Mouse (Mus musculus) midbrain, embryonic 12.5 days (tissue): ENCODE data around the gene Olfr1423. TPM values are rescaled to one million over a fixed set of nuclear protein-coding genes. Genes with fewer than 3 reads are reported as not detected.
"Not testable (repeated sequence)": the region's sequence is repeated elsewhere in the genome, so short reads cannot be mapped to it uniquely, and the experiment has no call there.

ENCODE experiments used
- ATAC-seq: fragments of 200-750 bp; cut with Nextera tagmentation; 2 replicates; pipeline ENCODE4 v1.8.0; 2017; ENCODE audit warnings: low read depth, moderate TSS enrichment, moderate library complexity; ENCODE audit not compliant: low FRiP score
- H3K27ac ChIP-seq: fragments of 300-500 bp; sonication (generic); replicated peaks from 2 replicates; pipeline ENCODE4 v1.5.1; 2016; ENCODE audit warnings: mild to moderate bottlenecking
- H3K27me3 ChIP-seq: fragments of 300-500 bp; sonication (generic); 2 replicates; pipeline ENCODE4 v1.6.1; 2016; ENCODE audit warnings: mild to moderate bottlenecking
- H3K36me3 ChIP-seq: fragments of 300-500 bp; sonication (generic); 2 replicates; pipeline ENCODE4 v1.6.1; 2016
- H3K4me1 ChIP-seq: fragments of 300-500 bp; sonication (generic); 2 replicates; pipeline ENCODE4 v1.6.1; 2016
- H3K4me2 ChIP-seq: fragments of 300-500 bp; sonication (generic); replicated peaks from 2 replicates; pipeline ENCODE4 v1.6.1; 2016; ENCODE audit warnings: mild to moderate bottlenecking, moderate library complexity
- H3K4me3 ChIP-seq: fragments of 300-500 bp; sonication (generic); 2 replicates; pipeline ENCODE4 v1.5.1; 2016; ENCODE audit warnings: mild to moderate bottlenecking
- H3K9ac ChIP-seq: fragments of 300-500 bp; sonication (generic); replicated peaks from 2 replicates; pipeline ENCODE4 v1.6.1; 2016; ENCODE audit warnings: mild to moderate bottlenecking, moderate library complexity
- H3K9me3 ChIP-seq: fragments of 300-500 bp; sonication (generic); 2 replicates; pipeline ENCODE4 v1.6.1; 2016; ENCODE audit warnings: mild to moderate bottlenecking
- WGBS: fragments of 180-500 bp; shearing (Covaris S2); methylation state at CpG from one replicate; pipeline ENCODE4 v1.1.7; 2016; 5-methylcytosine and 5-hydroxymethylcytosine counted together
- polyA plus RNA-seq: library from polyadenylated mRNA; unstranded; fragments of >200 nt; fragmentation: Nextera tagmentation; extraction: Ambion mirVana; gene quantifications from 2 replicates; pipeline ENCODE4 v1.2.1, GENCODE M21; 2016

Gene Olfr1423
- polyA plus RNA-seq, 1 experiment from 2014 or later: 0.04 TPM

DNA sequence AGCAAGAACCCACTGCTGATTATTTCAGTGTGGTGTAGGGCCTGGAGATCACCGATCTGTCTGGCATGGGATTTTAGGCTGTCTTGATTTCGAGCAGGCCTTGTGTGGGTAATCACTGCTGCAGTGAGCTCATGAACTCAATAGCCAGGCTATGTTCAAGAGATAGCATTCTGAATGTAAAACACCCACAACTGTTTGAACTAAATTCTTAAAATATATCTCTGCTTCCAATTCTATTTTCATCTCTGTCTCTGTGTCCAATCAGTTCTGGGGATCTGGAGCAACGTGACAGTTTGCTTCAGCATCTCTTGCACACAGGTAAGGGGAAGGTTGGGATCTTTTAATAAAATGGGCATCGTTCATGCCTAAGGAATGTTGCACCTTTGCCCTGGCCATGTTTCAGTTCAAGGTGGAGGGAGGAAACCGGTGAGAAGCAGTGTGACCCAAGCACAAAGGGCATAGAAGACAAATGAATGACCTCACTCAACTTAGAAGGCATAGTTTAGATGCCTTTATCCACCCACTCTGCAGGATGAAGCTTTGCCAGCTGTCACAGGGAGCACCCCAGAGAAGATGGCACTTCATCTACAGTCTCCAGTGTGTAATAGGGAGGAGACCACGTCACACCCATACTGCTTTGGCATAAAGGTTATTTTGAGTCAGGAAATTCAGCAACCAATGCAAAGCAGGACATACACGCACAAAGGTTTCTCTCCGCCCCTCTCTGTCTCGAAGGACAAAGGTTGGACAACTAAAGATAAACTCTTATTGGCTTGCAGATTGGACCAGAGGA lies 36.7 kb downstream of the Olfr1423 start:
- no peak for ATAC-seq
- no peaks in the 10 kb centered on the region for H3K36me3 ChIP-seq
- no peaks in the 10 kb centered on the region for H3K9me3 ChIP-seq
- H3K9ac ChIP-seq: no peak overlapping the region
- peaks cover 12% of the 10 kb centered on the region for H3K4me1 ChIP-seq
- WGBS: 70% methylated on average over 9 of the region's 9 CpGs
- H3K4me2 ChIP-seq: peak overlapping the region; percentile 62
- H3K27ac ChIP-seq: no peak overlapping the region
- peak overlapping the region; percentile 61 for H3K4me3 ChIP-seq
- H3K27me3 ChIP-seq: no peaks in the 10 kb centered on the region

GRCm38 (mm10) chr19:12003568-12003967 lies 37.5 kb downstream of the Olfr1423 start:
- WGBS: 93% methylated on average over 2 of the region's 2 CpGs
- no peak for ATAC-seq

GRCm38 (mm10) chr19:12002791-12003190 lies 38.3 kb downstream of the Olfr1423 start:
- 46% methylated on average over 14 of the region's 14 CpGs for whole genome bisulfite sequencing
- no peaks in the 10 kb centered on the region for H3K36me3 ChIP-seq
- peak overlapping the region; percentile 23 for H3K4me3 ChIP-seq
- peaks cover 12% of the 10 kb centered on the region for H3K4me1 ChIP-seq
- H3K4me2 ChIP-seq: peak overlapping the region; percentile 34
- H3K27me3 ChIP-seq: no peaks in the 10 kb centered on the region
- H3K9me3 ChIP-seq: no peaks in the 10 kb centered on the region
- H3K9ac ChIP-seq: no peak overlapping the region
- no peak overlapping the region for H3K27ac ChIP-seq
- no peak for ATAC-seq

More at GRCm38 (mm10) chr19:12003568-12003967, 37.5 kb downstream of the Olfr1423 start:
- H3K9ac ChIP-seq: no peak overlapping the region
- no peak overlapping the region for H3K27ac ChIP-seq
- H3K36me3 ChIP-seq: no peaks in the 10 kb centered on the region
- H3K4me2 ChIP-seq: no peak overlapping the region
- no peaks in the 10 kb centered on the region for H3K9me3 ChIP-seq
- peaks cover 12% of the 10 kb centered on the region for H3K4me1 ChIP-seq
- no peaks in the 10 kb centered on the region for H3K27me3 ChIP-seq
- no peak overlapping the region for H3K4me3 ChIP-seq

DNA sequence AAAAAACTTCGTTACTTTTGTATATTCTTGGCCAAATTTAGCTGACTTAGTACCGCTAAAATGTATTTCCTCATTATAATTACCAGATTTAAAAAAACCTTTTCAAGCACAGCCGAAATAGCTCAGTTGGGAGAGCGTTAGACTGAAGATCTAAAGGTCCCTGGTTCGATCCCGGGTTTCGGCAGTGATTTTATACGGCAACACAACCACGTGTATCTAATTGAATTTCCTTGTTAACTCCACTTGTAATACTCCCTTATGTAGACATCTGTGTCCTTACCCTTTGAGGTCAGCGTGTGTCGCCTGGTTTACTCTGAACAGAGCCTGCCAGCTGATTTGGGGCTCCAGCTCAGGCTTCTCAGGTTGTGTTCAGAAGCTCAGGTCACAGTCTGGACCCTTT lies 39.0 kb downstream of the Olfr1423 start:
- ATAC-seq: peak; percentile 10; the same call in 1 of the 2 replicates
- H3K9me3 ChIP-seq: no peaks in the 10 kb centered on the region
- H3K4me1 ChIP-seq: peaks cover 8% of the 10 kb centered on the region
- WGBS: 3% methylated on average over 11 of the region's 11 CpGs
- peak overlapping the region; percentile 34 for H3K4me2 ChIP-seq
- H3K36me3 ChIP-seq: no peaks in the 10 kb centered on the region
- H3K27me3 ChIP-seq: no peaks in the 10 kb centered on the region
- H3K4me3 ChIP-seq: peak overlapping the region; percentile 23
- no peak overlapping the region for H3K9ac ChIP-seq
- no peak overlapping the region for H3K27ac ChIP-seq

DNA sequence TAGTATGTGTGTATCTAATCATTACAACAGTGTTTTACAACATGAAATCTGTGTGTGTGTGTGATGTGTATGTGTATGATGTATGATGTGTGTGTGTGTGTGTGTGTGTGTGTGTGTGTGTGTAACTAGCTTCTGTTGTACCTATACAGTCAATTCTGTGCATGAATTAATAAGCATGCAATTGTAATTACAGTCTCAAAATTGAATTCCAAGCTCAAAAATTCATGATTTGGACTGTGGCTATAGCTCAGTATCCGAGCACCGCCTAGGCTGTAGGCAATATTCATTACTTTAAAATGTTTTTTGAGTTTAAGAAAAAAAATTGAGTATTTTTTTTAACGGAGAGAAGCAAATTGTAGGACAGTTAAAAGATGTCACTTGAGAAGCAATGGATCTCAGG lies 39.4 kb downstream of the Olfr1423 start:
- H3K27me3 ChIP-seq: no peaks in the 10 kb centered on the region
- 24% methylated on average over 3 of the region's 3 CpGs for WGBS
- H3K4me2 ChIP-seq: no peak overlapping the region
- ATAC-seq: no peak
- H3K9ac ChIP-seq: no peak overlapping the region
- peaks cover 8% of the 10 kb centered on the region for H3K4me1 ChIP-seq
- H3K36me3 ChIP-seq: no peaks in the 10 kb centered on the region
- no peaks in the 10 kb centered on the region for H3K9me3 ChIP-seq
- H3K4me3 ChIP-seq: no peak overlapping the region
- H3K27ac ChIP-seq: no peak overlapping the region

DNA sequence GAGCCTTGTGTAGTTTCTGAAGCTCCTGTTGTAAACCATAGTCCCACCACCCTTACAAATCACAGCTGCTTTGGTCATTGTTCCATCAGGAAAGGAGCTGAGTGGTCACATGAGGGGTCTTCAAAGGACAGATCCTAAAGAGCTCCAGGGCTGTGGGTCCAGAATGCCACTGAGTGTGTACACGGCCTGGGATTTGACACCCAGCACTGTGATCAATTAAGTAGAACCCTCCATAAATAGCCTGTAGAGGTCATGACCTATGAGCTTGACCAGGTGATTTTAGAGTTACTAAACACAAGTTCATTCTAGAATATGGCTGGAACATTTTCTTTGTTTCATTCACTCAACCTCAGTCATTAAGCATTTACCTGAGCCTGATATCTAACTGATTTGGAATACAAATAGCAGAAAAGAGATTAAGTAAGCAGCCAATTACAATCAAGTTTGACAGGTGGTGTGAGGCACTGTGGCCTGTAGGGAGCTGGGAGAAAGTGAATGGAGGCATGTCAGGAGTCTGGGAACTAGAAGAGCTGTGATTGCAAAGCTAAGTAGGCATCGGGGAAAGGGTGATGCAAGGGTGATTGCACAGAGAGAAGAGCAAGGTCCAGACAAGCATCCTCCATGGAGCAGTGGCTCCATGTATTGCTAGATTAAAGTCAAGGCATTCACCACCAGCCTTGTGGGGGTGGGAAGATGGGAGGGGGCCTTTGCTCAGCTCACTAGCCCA lies 45.2 kb downstream of the Olfr1423 start:
- Histone ChIP-seq H3K36me3 (peaks cover 44% of the 10 kb centered on the region), H3K4me3 (no peak overlapping the region), H3K9ac (no peak overlapping the region), H3K27me3 (no peaks in the 10 kb centered on the region), H3K9me3 (no peaks in the 10 kb centered on the region), H3K4me1 (no peaks in the 10 kb centered on the region), H3K4me2 (no peak overlapping the region), H3K27ac (no peak overlapping the region)
- ATAC-seq: no peak
- WGBS: 80% methylated on average over 2 of the region's 2 CpGs

DNA sequence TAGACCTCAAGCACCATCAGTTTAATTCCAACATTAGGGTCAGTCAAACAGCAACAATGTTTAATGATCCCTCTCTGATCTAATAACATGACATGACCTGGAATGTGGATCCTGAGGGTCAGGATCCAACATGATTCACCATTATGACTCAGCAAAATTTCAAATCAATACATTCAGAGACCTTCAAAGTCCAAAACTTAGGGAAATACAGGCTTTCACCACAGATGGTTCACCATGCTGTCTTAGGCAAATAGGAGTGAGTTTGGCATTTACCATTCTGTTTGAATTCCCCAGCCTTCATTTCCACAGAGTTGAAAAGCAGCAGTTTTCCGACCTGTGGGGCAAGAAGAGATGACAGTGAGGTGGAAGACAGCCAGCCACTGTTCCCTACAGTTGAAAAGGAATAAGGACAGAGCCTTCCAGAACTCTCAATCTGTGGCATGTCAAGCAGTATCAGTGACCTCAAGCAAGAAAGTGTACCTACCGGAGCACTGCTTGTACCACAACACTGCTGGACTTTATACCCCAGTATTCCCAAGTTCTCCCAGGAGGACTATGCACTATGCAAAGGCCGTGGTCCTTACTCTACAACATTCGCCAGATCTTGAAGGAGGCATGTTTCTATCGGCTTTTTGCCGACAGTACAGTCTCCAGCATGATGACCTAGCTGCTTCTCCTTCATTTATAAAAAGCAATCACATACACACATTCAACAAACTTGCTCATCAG lies 46.2 kb downstream of the Olfr1423 start:
- Histone ChIP-seq H3K4me2 (no peak overlapping the region), H3K9ac (no peak overlapping the region), H3K4me1 (no peaks in the 10 kb centered on the region), H3K9me3 (no peaks in the 10 kb centered on the region), H3K36me3 (peaks cover 53% of the 10 kb centered on the region), H3K4me3 (no peak overlapping the region), H3K27ac (no peak overlapping the region), H3K27me3 (no peaks in the 10 kb centered on the region)
- ATAC-seq: no peak
- WGBS: 95% methylated on average over 6 of the region's 6 CpGs

DNA sequence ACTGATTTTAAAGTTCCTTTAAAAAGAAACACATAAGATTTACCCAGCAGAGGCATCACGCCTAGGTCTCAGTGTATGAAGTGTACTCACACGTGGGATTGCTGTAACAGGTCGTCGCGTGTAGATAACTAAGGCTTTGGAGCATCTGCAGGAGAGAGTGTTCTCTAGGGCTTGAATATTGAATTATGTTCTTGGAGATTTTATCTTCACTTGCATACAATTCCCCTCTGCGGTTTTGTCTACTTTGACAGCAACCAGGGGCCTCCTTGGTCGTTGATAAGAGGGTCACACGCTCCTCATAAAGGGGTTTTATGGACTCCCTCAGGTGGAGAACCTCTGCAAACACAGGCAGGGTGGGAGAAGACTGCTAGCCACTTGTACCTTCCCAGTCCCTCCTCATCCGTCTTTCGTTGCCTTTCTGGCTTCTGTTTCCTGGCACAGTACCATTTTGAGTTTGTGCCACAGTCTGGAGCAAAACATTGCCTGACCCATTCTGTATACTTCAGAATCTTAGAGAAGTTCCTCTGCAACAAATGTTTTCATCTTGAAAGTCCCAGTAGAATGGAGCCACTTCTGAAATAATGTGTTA lies 48.6 kb downstream of the Olfr1423 start:
- Histone ChIP-seq H3K27ac (no peak overlapping the region), H3K27me3 (no peaks in the 10 kb centered on the region), H3K4me2 (no peak overlapping the region), H3K9me3 (no peaks in the 10 kb centered on the region), H3K36me3 (peaks cover 75% of the 10 kb centered on the region), H3K4me3 (no peak overlapping the region), H3K9ac (no peak overlapping the region), H3K4me1 (no peaks in the 10 kb centered on the region)
- WGBS: 91% methylated on average over 10 of the region's 10 CpGs
- ATAC-seq: no peak

DNA sequence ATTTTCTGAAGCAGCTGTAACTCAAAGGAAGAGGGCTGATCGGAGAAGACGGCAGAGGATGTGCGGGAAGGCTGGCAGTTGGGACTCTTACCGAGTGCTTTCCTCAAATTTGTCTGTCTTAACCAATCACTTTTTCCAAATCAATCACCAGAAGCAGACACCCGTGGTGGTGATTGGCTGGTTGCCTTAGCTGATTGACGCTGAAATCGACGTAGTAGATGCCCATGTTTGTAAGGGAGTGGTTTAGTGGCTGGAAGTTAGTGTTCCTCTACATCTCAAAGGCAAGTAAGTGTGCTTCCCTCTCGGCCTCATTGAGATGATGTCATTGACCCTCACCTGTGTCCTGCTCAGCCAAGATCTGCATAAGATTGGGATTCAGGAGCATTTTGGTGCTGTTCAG lies 49.1 kb downstream of the Olfr1423 start:
- Histone ChIP-seq H3K4me2 (no peak overlapping the region), H3K9me3 (no peaks in the 10 kb centered on the region), H3K27me3 (no peaks in the 10 kb centered on the region), H3K4me1 (no peaks in the 10 kb centered on the region), H3K27ac (no peak overlapping the region), H3K36me3 (peaks cover 79% of the 10 kb centered on the region), H3K4me3 (no peak overlapping the region), H3K9ac (no peak overlapping the region)
- no peak for ATAC-seq
- WGBS: 94% methylated on average over 9 of the region's 9 CpGs

DNA sequence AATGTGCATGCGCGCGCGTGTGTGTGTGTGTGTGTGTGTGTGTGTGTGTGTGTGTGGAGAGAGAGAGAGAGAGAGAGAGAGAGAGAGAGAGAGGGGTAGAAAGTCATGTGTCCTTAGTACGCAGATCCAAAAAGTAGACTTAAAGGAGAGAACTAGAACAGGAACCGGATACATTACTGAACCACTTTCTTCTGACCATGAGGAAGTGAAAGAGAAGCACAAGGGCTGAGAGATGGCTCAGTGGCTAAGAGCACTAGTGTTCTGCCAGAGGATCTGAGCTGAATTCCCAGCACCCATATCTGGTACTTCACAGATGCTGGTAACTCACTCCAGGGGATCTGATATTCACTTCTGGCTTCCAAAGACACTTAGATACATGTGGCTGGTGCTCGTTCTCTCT lies 51.8 kb downstream of the Olfr1423 start:
- no peaks in the 10 kb centered on the region for H3K9me3 ChIP-seq
- H3K4me1 ChIP-seq: no peaks in the 10 kb centered on the region
- ATAC-seq: no peak
- peaks cover 86% of the 10 kb centered on the region for H3K36me3 ChIP-seq
- no peak overlapping the region for H3K4me3 ChIP-seq
- H3K27me3 ChIP-seq: no peaks in the 10 kb centered on the region
- H3K9ac ChIP-seq: no peak overlapping the region
- H3K4me2 ChIP-seq: no peak overlapping the region
- no peak overlapping the region for H3K27ac ChIP-seq
- 95% methylated on average over 6 of the region's 7 CpGs for WGBS

DNA sequence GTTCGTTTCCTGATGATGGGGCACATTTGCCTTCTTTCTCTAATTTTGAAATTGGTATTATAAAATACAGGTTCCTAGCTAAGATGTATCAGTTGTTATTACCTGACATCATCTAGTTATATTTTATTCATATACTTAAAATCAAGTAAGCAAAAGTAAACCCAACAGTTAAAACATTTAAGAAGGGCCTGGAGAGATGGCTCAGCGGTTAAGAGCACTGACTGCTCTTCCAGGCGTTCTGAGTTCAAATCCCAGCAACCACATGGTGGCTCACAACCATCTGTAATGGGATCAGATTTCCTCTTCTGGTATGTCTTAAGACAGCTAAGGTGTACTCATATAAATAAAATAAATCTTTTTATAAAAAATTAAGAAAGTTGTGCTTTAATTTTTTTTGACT lies 53.3 kb downstream of the Olfr1423 start:
- Histone ChIP-seq H3K9me3 (no peaks in the 10 kb centered on the region), H3K9ac (no peak overlapping the region), H3K36me3 (peaks cover 88% of the 10 kb centered on the region), H3K4me1 (no peaks in the 10 kb centered on the region), H3K27ac (no peak overlapping the region), H3K4me2 (no peak overlapping the region), H3K27me3 (no peaks in the 10 kb centered on the region), H3K4me3 (no peak overlapping the region)
- ATAC-seq: no peak
- 89% methylated on average over 3 of the region's 3 CpGs for WGBS

- H3K4me1 ChIP-seq, H3K4me2 ChIP-seq, H3K4me3 ChIP-seq, H3K9ac ChIP-seq, H3K27ac ChIP-seq, ATAC-seq, H3K9me3 ChIP-seq, H3K27me3 ChIP-seq: not testable (repeated sequence)
- WGBS: 82% methylated on average over 5 of the region's 5 CpGs
- peaks cover 89% of the 10 kb centered on the region for H3K36me3 ChIP-seq
Measured at GRCm38 (mm10) chr19:11984614-11985013, 56.5 kb downstream of the Olfr1423 start.
